8 mouse cellular contexts compared by ENCODE assay signal in genomic region chr1:78852408-78853093, GRCm38 (mm10). TPM values are rescaled to one million over a fixed set of nuclear protein-coding genes. Genes with fewer than 3 reads are reported as not detected.
DNase-seq lines count a peak whose midpoint lies in the region; ATAC-seq lines count a peak whose summit lies in the region.
"Had no signal": no experiment of that assay in that cellular context is flagged by ENCODE, and none has a peak within 500 bp of the region (broad histone marks: within the 10 kb centered on the region; RNA-seq: fewer than 3 reads in every experiment).

No protein-coding gene starts in this region.

- H3K9ac ChIP-seq in lung, embryonic 16.5 days (ENCODE audit: low read length) = no peak overlapping the region
- H3K9ac ChIP-seq in embryonic facial prominence, embryonic 13.5 days = no peak overlapping the region
- no peak overlapping the region; the same call in 1 of the 2 replicates for H3K9ac ChIP-seq in kidney, embryonic 16.5 days (replicated peaks; ENCODE audit: low read length)
- no peak overlapping the region for H3K9ac ChIP-seq in midbrain, embryonic 15.5 days
- H3K9ac ChIP-seq: liver, embryonic 15.5 days had no signal

- ATAC-seq in lung, embryonic 16.5 days (ENCODE audit: low read depth) = peak; percentile 69
- ATAC-seq in embryonic facial prominence, embryonic 13.5 days (ENCODE audit: insufficient number of reproducible peaks, insufficient read depth, low FRiP score, low TSS enrichment, low read depth) = no peak
- peak; percentile 93 for ATAC-seq in kidney, embryonic 16.5 days (ENCODE audit: low FRiP score, low TSS enrichment)
- peak; percentile 96 for ATAC-seq in midbrain, embryonic 15.5 days (replicated peaks)

- H3K27ac ChIP-seq in lung, embryonic 16.5 days (ENCODE audit: low read length) = no peak overlapping the region
- H3K27ac ChIP-seq in embryonic facial prominence, embryonic 13.5 days = no peak overlapping the region
- no peak overlapping the region for H3K27ac ChIP-seq in kidney, embryonic 16.5 days (ENCODE audit: low read length)
- H3K27ac ChIP-seq in midbrain, embryonic 15.5 days = peak overlapping the region; percentile 31
- H3K27ac ChIP-seq: liver, embryonic 15.5 days had no signal

- no peaks in the 10 kb centered on the region for H3K27me3 ChIP-seq in lung, embryonic 16.5 days (ENCODE audit: control insufficient read depth, insufficient read depth, low read depth, low read length)
- no peaks in the 10 kb centered on the region for H3K27me3 ChIP-seq in embryonic facial prominence, embryonic 13.5 days
- H3K27me3 ChIP-seq in kidney, embryonic 16.5 days (ENCODE audit: insufficient read depth, low read length) = no peaks in the 10 kb centered on the region
- H3K27me3 ChIP-seq in midbrain, embryonic 15.5 days (replicated peaks) = no peaks in the 10 kb centered on the region
- H3K27me3 ChIP-seq: liver, embryonic 15.5 days had no signal

- no peaks in the 10 kb centered on the region for H3K36me3 ChIP-seq in lung, embryonic 16.5 days (ENCODE audit: control insufficient read depth, insufficient read depth, low read length)
- no peaks in the 10 kb centered on the region for H3K36me3 ChIP-seq in embryonic facial prominence, embryonic 13.5 days
- no peaks in the 10 kb centered on the region for H3K36me3 ChIP-seq in kidney, embryonic 16.5 days (ENCODE audit: insufficient read depth, low read length)
- no peaks in the 10 kb centered on the region for H3K36me3 ChIP-seq in midbrain, embryonic 15.5 days (replicated peaks)
- H3K36me3 ChIP-seq: liver, embryonic 15.5 days had no signal

- no peak for DNase-seq in lung, postnatal 25 days (ENCODE audit: low spot score)
- DNase-seq in right cerebral cortex, adult 2 months (ENCODE audit: low spot score in 2 of 2) = no peak
- DNase-seq in c-Kit-positive CD71-positive TER-119-positive erythroid progenitor cells, embryonic 14.5 days (ENCODE audit: low spot score) = no peak

- no peaks in the 10 kb centered on the region for H3K4me1 ChIP-seq in lung, embryonic 16.5 days (replicated peaks; ENCODE audit: control insufficient read depth, insufficient read depth, low read length)
- peaks cover 10% of the 10 kb centered on the region; the same call in 1 of the 2 replicates for H3K4me1 ChIP-seq in embryonic facial prominence, embryonic 13.5 days
- H3K4me1 ChIP-seq in kidney, embryonic 16.5 days (ENCODE audit: insufficient read depth, low read length) = no peaks in the 10 kb centered on the region
- peaks cover 9% of the 10 kb centered on the region for H3K4me1 ChIP-seq in midbrain, embryonic 15.5 days
- H3K4me1 ChIP-seq: liver, embryonic 15.5 days had no signal

- WGBS in lung, embryonic 16.5 days = 56% methylated on average over 17 of the region's 17 CpGs
- 30% methylated on average over 17 of the region's 17 CpGs for WGBS in embryonic facial prominence, embryonic 13.5 days
- WGBS in kidney, embryonic 16.5 days = 39% methylated on average over 17 of the region's 17 CpGs
- WGBS in midbrain, embryonic 15.5 days = 31% methylated on average over 17 of the region's 17 CpGs

- H3K4me2 ChIP-seq in lung, embryonic 16.5 days (ENCODE audit: low read depth, low read length) = no peak overlapping the region
- H3K4me2 ChIP-seq in embryonic facial prominence, embryonic 13.5 days = 0 out of 2 replicates have a peak overlapping the region, but pooled peaks have one; percentile 11
- peak overlapping the region; percentile 13; the same call in 1 of the 2 replicates for H3K4me2 ChIP-seq in kidney, embryonic 16.5 days (replicated peaks; ENCODE audit: low read depth, low read length)
- H3K4me2 ChIP-seq in midbrain, embryonic 15.5 days = no peak overlapping the region
- H3K4me2 ChIP-seq: liver, embryonic 15.5 days had no signal

- H3K9me3 ChIP-seq in lung, embryonic 16.5 days (ENCODE audit: control insufficient read depth, low read length) = no peaks in the 10 kb centered on the region
- no peaks in the 10 kb centered on the region for H3K9me3 ChIP-seq in embryonic facial prominence, embryonic 13.5 days
- H3K9me3 ChIP-seq in kidney, embryonic 16.5 days (ENCODE audit: low read length) = no peaks in the 10 kb centered on the region
- no peaks in the 10 kb centered on the region for H3K9me3 ChIP-seq in midbrain, embryonic 15.5 days
- H3K9me3 ChIP-seq: liver, embryonic 15.5 days had no signal

- no peak overlapping the region for H3K4me3 ChIP-seq in lung, embryonic 16.5 days (ENCODE audit: low read length)
- no peak overlapping the region for H3K4me3 ChIP-seq in embryonic facial prominence, embryonic 13.5 days
- no peak overlapping the region for H3K4me3 ChIP-seq in kidney, embryonic 16.5 days (ENCODE audit: low read length)
- no peak overlapping the region for H3K4me3 ChIP-seq in midbrain, embryonic 15.5 days
- H3K4me3 ChIP-seq: liver, embryonic 15.5 days had no signal

RNA-seq across cellular contexts. Expression of gene Kcne4, which starts 36.0 kb away (rescaled TPM):
- 15.8 and 18.0 TPM in 2 replicates for polyA plus RNA-seq in lung, embryonic 16.5 days (2015; fragmentation: Nextera tagmentation; extraction: Ambion mirVana)
- polyA plus RNA-seq in embryonic facial prominence, embryonic 13.5 days (2015; fragmentation: Nextera tagmentation; extraction: Ambion mirVana) = 16.8 and 19.3 TPM in 2 replicates
- 9.8 and 10.6 TPM in 2 replicates for polyA plus RNA-seq in kidney, embryonic 16.5 days (2015; fragmentation: Nextera tagmentation; extraction: Ambion mirVana)
- 1.6 and 1.9 TPM in 2 replicates for polyA plus RNA-seq in midbrain, embryonic 15.5 days (2015; fragmentation: Nextera tagmentation; extraction: Ambion mirVana)

Comparison
In these comparisons a context has a peak if more than half of its experiments do, and no peak if none do; other contexts are left out.
1. H3K4me2 ChIP-seq: peak in embryonic facial prominence, embryonic 13.5 days (single experiment) and kidney, embryonic 16.5 days (single experiment); none in lung, embryonic 16.5 days (single experiment) and midbrain, embryonic 15.5 days (single experiment).